Mouse (Mus musculus): Measurements from ENCODE around the gene Gpr75. TPM values are rescaled to one million over a fixed set of nuclear protein-coding genes. Genes with fewer than 3 reads are reported as not detected.

Gene Gpr75
- polyA plus RNA-seq, 1 experiment, result not detected

DNA sequence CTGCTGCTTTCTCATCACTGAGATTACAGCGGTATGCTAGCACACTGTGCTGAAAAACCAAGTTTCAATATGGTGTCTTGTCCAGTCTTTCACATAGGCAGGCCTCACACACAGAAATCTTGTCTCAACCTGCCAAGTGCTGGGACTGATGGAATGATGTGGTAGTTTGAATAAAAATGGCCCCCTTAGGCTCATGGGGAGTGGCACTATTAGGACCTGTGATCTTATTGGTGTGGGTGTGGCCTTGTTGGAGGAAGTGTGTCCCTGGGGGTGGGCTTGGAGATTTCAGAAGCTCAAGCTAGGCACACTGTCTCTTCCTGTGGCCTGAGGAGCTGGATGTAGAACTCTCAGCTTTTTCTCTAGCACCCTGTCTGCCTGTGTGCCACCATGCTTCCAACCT, 11.0 kb downstream of the Gpr75 start:
- Histone ChIP-seq H3K27me3 (ENCODE audit: control insufficient read depth, insufficient read depth, insufficient read length) (no peaks in the 10 kb centered on the region), H3ac (ENCODE audit: control insufficient read depth, insufficient read length) (no peak overlapping the region), H3K79me2 (ENCODE audit: control insufficient read depth, insufficient read depth) (no peaks in the 10 kb centered on the region), H3K4me3 (no peak overlapping the region), H3K36me3 (ENCODE audit: control insufficient read depth, insufficient read depth) (no peaks in the 10 kb centered on the region), H3K4me2 (ENCODE audit: low read depth) (no peak overlapping the region)
- no peak for TF ChIP-seq TCF3 (IDR thresholded peaks at IDR 0.05; ENCODE audit: insufficient read length, low read depth)
- TF ChIP-seq CEBPB (IDR thresholded peaks at IDR 0.05; ENCODE audit: insufficient read depth, poor library complexity, severe bottlenecking), result no peak
- TF ChIP-seq MYOG (IDR thresholded peaks at IDR 0.05; ENCODE audit: control insufficient read depth in 1 of 3, insufficient read depth in 1 of 3, insufficient read length in 2 of 3, low read depth in 2 of 3), result no peak
- TF ChIP-seq SRF (IDR thresholded peaks at IDR 0.05; ENCODE audit: control insufficient read depth, insufficient read length, low read depth), result no peak
- no peak for TF ChIP-seq POLR2AphosphoS2 (IDR thresholded peaks at IDR 0.05; ENCODE audit: insufficient read length, low read depth)
- TF ChIP-seq MAX (IDR thresholded peaks at IDR 0.05; ENCODE audit: low read depth), result no peak
- no peak for TF ChIP-seq MYOD1 (IDR thresholded peaks at IDR 0.05; ENCODE audit: control insufficient read depth in 1 of 3, insufficient read length in 2 of 3, low read depth in 2 of 3)
- no peak for TF ChIP-seq TCF12 (IDR thresholded peaks at IDR 0.05; ENCODE audit: insufficient read depth, poor library complexity, severe bottlenecking)
- no peak for TF ChIP-seq USF1 (IDR thresholded peaks at IDR 0.05; ENCODE audit: low read depth)
- no peak for TF ChIP-seq POLR2A (IDR thresholded peaks at IDR 0.05; ENCODE audit: insufficient read length, low read depth)
- TF ChIP-seq REST (IDR thresholded peaks at IDR 0.05; ENCODE audit: insufficient read depth, insufficient read length), result no peak
- TF ChIP-seq E2F4 (IDR thresholded peaks at IDR 0.05; ENCODE audit: insufficient read depth), result no peak

DNA sequence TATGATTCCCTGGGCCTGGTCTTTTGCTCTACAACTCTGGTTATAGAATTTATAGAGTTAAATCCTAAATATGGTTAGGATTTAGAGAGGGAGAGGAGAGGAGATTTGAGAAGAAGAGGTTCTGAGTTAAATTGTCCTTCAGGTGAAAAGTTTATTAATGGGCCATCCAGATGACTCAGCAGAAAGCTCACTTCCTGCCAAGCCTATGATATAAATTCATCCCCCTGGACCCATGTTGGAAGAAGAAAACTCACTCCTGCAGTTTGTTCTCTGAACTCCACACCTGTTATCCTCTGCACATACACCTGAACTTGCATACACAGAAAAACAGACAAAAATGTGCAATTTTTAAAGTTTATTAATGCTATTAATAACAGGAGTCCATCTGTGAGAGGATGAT, 14.2 kb downstream of the Gpr75 start:
- Histone ChIP-seq H3K79me2 (ENCODE audit: control insufficient read depth, insufficient read depth) (no peaks in the 10 kb centered on the region), H3K4me3 (no peak overlapping the region), H3ac (ENCODE audit: control insufficient read depth, insufficient read length) (no peak overlapping the region), H3K36me3 (ENCODE audit: control insufficient read depth, insufficient read depth) (no peaks in the 10 kb centered on the region), H3K27me3 (ENCODE audit: control insufficient read depth, insufficient read depth, insufficient read length) (no peaks in the 10 kb centered on the region), H3K4me2 (ENCODE audit: low read depth) (no peak overlapping the region)
- no peak for TF ChIP-seq TCF3 (IDR thresholded peaks at IDR 0.05; ENCODE audit: insufficient read length, low read depth)
- TF ChIP-seq CEBPB (IDR thresholded peaks at IDR 0.05; ENCODE audit: insufficient read depth, poor library complexity, severe bottlenecking), result no peak

- H3K27me3 ChIP-seq (ENCODE audit: control insufficient read depth, insufficient read depth, insufficient read length), result no peaks in the 10 kb centered on the region
- H3K4me2 ChIP-seq (ENCODE audit: low read depth), result no peak overlapping the region
- TF ChIP-seq MAX (IDR thresholded peaks at IDR 0.05; ENCODE audit: low read depth) (no peak), MYOG (IDR thresholded peaks at IDR 0.05; ENCODE audit: control insufficient read depth in 1 of 3, insufficient read depth in 1 of 3, insufficient read length in 2 of 3, low read depth in 2 of 3) (no peak), E2F4 (IDR thresholded peaks at IDR 0.05; ENCODE audit: insufficient read depth) (no peak), MYOD1 (IDR thresholded peaks at IDR 0.05; ENCODE audit: control insufficient read depth in 1 of 3, insufficient read length in 2 of 3, low read depth in 2 of 3) (no peak), REST (IDR thresholded peaks at IDR 0.05; ENCODE audit: insufficient read depth, insufficient read length) (no peak), CEBPB (IDR thresholded peaks at IDR 0.05; ENCODE audit: insufficient read depth, poor library complexity, severe bottlenecking) (no peak), SRF (IDR thresholded peaks at IDR 0.05; ENCODE audit: control insufficient read depth, insufficient read length, low read depth) (no peak), TCF12 (IDR thresholded peaks at IDR 0.05; ENCODE audit: insufficient read depth, poor library complexity, severe bottlenecking) (no peak), POLR2A (IDR thresholded peaks at IDR 0.05; ENCODE audit: insufficient read length, low read depth) (no peak), TCF3 (IDR thresholded peaks at IDR 0.05; ENCODE audit: insufficient read length, low read depth) (no peak), USF1 (IDR thresholded peaks at IDR 0.05; ENCODE audit: low read depth) (no peak), POLR2AphosphoS2 (IDR thresholded peaks at IDR 0.05; ENCODE audit: insufficient read length, low read depth) (no peak)
- H3K79me2 ChIP-seq (ENCODE audit: control insufficient read depth, insufficient read depth), result no peaks in the 10 kb centered on the region
- no peaks in the 10 kb centered on the region for H3K36me3 ChIP-seq (ENCODE audit: control insufficient read depth, insufficient read depth)
- no peak overlapping the region for H3K4me3 ChIP-seq
- H3ac ChIP-seq (ENCODE audit: control insufficient read depth, insufficient read length), result no peak overlapping the region
Measured at GRCm38 (mm10) chr11:30912311-30912710, 27.2 kb downstream of the Gpr75 start.

DNA sequence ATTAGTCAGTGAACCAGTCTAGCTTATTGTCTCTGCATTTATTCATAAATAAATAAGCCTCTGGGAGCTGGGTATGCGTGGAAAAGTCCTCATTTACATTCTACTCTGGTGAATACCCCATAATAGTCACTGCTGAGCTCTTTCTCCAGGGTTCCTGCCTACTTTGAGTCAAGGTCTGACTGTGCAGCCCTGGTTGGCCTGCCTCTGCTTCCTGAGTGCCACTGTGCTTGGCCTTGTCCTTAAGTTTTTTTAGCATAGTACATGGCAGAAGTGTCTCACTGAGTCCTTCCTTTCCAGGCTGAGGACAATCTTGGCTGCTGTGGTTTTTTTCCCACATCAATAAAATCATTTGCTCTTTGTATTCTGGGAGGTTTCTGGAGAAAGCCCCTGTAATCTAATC, 35.5 kb downstream of the Gpr75 start:
- H3K79me2 ChIP-seq (ENCODE audit: control insufficient read depth, insufficient read depth), result no peaks in the 10 kb centered on the region
- no peak for TF ChIP-seq POLR2A (IDR thresholded peaks at IDR 0.05; ENCODE audit: insufficient read length, low read depth)
- no peak for TF ChIP-seq MYOD1 (IDR thresholded peaks at IDR 0.05; ENCODE audit: control insufficient read depth in 1 of 3, insufficient read length in 2 of 3, low read depth in 2 of 3)
- no peak for TF ChIP-seq USF1 (IDR thresholded peaks at IDR 0.05; ENCODE audit: low read depth)
- TF ChIP-seq E2F4 (IDR thresholded peaks at IDR 0.05; ENCODE audit: insufficient read depth), result no peak
- no peak for TF ChIP-seq REST (IDR thresholded peaks at IDR 0.05; ENCODE audit: insufficient read depth, insufficient read length)
- no peak for TF ChIP-seq TCF12 (IDR thresholded peaks at IDR 0.05; ENCODE audit: insufficient read depth, poor library complexity, severe bottlenecking)
- TF ChIP-seq MYOG (IDR thresholded peaks at IDR 0.05; ENCODE audit: control insufficient read depth in 1 of 3, insufficient read depth in 1 of 3, insufficient read length in 2 of 3, low read depth in 2 of 3), result no peak
- no peak for TF ChIP-seq CEBPB (IDR thresholded peaks at IDR 0.05; ENCODE audit: insufficient read depth, poor library complexity, severe bottlenecking)
- no peak for TF ChIP-seq MAX (IDR thresholded peaks at IDR 0.05; ENCODE audit: low read depth)
- no peak for TF ChIP-seq TCF3 (IDR thresholded peaks at IDR 0.05; ENCODE audit: insufficient read length, low read depth)
- TF ChIP-seq POLR2AphosphoS2 (IDR thresholded peaks at IDR 0.05; ENCODE audit: insufficient read length, low read depth), result no peak
- no peak for TF ChIP-seq SRF (IDR thresholded peaks at IDR 0.05; ENCODE audit: control insufficient read depth, insufficient read length, low read depth)
- peaks cover 6% of the 10 kb centered on the region for H3K36me3 ChIP-seq (ENCODE audit: control insufficient read depth, insufficient read depth)
- H3ac ChIP-seq (ENCODE audit: control insufficient read depth, insufficient read length), result no peak overlapping the region
- no peak overlapping the region for H3K4me3 ChIP-seq
- H3K27me3 ChIP-seq (ENCODE audit: control insufficient read depth, insufficient read depth, insufficient read length), result no peaks in the 10 kb centered on the region
- H3K4me2 ChIP-seq (ENCODE audit: low read depth), result no peak overlapping the region

DNA sequence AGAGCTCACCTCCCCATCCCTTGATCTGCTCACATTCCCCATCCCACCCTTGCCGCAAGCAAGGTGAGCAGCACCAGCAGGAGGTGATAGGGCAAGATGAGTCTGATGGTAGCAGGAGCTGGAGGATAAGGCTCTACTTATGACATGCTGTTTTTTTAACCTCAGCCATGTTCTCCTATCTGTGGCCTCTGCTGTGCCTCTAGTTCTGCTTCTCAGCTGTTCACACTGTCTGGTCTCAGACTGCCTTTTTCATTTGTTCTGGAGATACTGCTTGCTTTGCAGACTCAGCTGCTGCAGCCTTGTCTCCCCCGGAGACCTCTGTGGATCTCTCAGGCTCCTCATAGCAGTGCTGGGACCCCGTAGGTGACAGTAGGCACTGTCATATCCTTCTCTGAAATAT, 38.1 kb downstream of the Gpr75 start:
- TF ChIP-seq POLR2AphosphoS2 (IDR thresholded peaks at IDR 0.05; ENCODE audit: insufficient read length, low read depth) (peak; percentile 40), E2F4 (IDR thresholded peaks at IDR 0.05; ENCODE audit: insufficient read depth) (no peak), MYOD1 (IDR thresholded peaks at IDR 0.05; ENCODE audit: control insufficient read depth in 1 of 3, insufficient read length in 2 of 3, low read depth in 2 of 3) (no peak), TCF12 (IDR thresholded peaks at IDR 0.05; ENCODE audit: insufficient read depth, poor library complexity, severe bottlenecking) (no peak)
- H3K79me2 ChIP-seq (ENCODE audit: control insufficient read depth, insufficient read depth), result no peaks in the 10 kb centered on the region
- no peaks in the 10 kb centered on the region for H3K27me3 ChIP-seq (ENCODE audit: control insufficient read depth, insufficient read depth, insufficient read length)
- H3ac ChIP-seq (ENCODE audit: control insufficient read depth, insufficient read length), result no peak overlapping the region
- H3K4me2 ChIP-seq (ENCODE audit: low read depth), result no peak overlapping the region
- peaks cover 18% of the 10 kb centered on the region for H3K36me3 ChIP-seq (ENCODE audit: control insufficient read depth, insufficient read depth)
- H3K4me3 ChIP-seq, result no peak overlapping the region

Data from myocyte (in vitro differentiated cells).